Mouse (Mus musculus) embryonic fibroblast, embryonic 13.5 days (primary cell): ENCODE measurements at regions not wholly inside any gene's neighbourhood (a gene's known extent, or its start where the extent isn't known, plus 50 kb on each side); places are given as distances from the start of the nearest gene placed in this dataset.

Source experiments
- CTCF ChIP-seq: IDR thresholded peaks from 2 replicates; pipeline ENCODE4 v1.5.1; 2011; ENCODE audit warnings: mild to moderate bottlenecking, control low read depth, low read length, moderate library complexity, borderline replicate concordance; ENCODE audit not compliant: insufficient read depth
- POLR2A ChIP-seq: IDR thresholded peaks from 2 replicates; pipeline ENCODE4 v1.6.1; 2011; ENCODE audit warnings: low read depth, mild to moderate bottlenecking, control low read depth, low read length, moderate library complexity

DNA sequence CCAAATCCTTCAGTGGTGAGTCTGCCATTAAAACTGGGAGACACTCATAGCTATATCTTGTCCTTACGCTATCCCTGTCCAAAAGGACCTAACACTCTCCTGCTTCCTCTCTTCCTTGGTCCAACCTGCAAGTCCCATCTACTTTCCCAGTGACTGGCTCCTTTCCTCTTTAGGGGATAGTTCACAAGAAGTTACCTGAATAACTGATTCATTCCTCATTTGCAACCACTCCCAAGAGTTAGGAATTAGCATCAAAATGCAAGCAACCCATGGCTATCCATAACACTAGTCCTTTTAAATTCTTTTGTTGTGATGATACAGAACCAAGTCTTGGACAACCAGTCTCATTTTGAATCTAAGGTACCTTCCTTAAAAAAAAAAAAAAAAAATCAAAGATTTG lies 576.9 kb downstream of the Cdh10 start:
- TF ChIP-seq POLR2A (no peak), CTCF (no peak)
